Mouse (Mus musculus) hindbrain, embryonic 15.5 days (tissue): Measurements from ENCODE around the gene Arl6ip4. TPM values are rescaled to one million over a fixed set of nuclear protein-coding genes. Genes with fewer than 3 reads are reported as not detected.

ENCODE experiments used
- ATAC-seq: fragments of 200-750 bp; cut with Nextera tagmentation; 2 replicates; pipeline ENCODE4 v1.8.0; 2017; ENCODE audit warnings: low read depth, moderate number of reproducible peaks, moderate TSS enrichment; ENCODE audit not compliant: low FRiP score
- H3K27ac ChIP-seq: fragments of 300-500 bp; sonication (generic); replicated peaks from 2 replicates; pipeline ENCODE4 v1.5.1; 2015; ENCODE audit warnings: mild to moderate bottlenecking, inconsistent platforms
- H3K27me3 ChIP-seq: fragments of 300-500 bp; sonication (generic); 2 replicates; pipeline ENCODE4 v1.6.1; 2015; ENCODE audit warnings: control low read depth, inconsistent platforms
- H3K36me3 ChIP-seq: fragments of 300-500 bp; sonication (generic); 2 replicates; pipeline ENCODE4 v1.6.1; 2015; ENCODE audit warnings: control low read depth, inconsistent platforms
- H3K4me1 ChIP-seq: fragments of 300-500 bp; sonication (generic); replicated peaks from 2 replicates; pipeline ENCODE4 v1.6.1; 2015; ENCODE audit warnings: control low read depth, inconsistent platforms
- H3K4me2 ChIP-seq: fragments of 300-500 bp; sonication (generic); 2 replicates; pipeline ENCODE4 v1.6.1; 2015; ENCODE audit warnings: moderate library complexity, mild to moderate bottlenecking, inconsistent platforms
- H3K4me3 ChIP-seq: fragments of 300-500 bp; sonication (generic); 2 replicates; pipeline ENCODE4 v1.5.1; 2015; ENCODE audit warnings: mild to moderate bottlenecking, inconsistent platforms
- H3K9ac ChIP-seq: fragments of 300-500 bp; sonication (generic); 2 replicates; pipeline ENCODE4 v1.6.1; 2015; ENCODE audit warnings: inconsistent platforms
- H3K9me3 ChIP-seq: fragments of 300-500 bp; sonication (generic); 2 replicates; pipeline ENCODE4 v1.6.1; 2016; ENCODE audit warnings: control low read depth, inconsistent platforms
- WGBS: fragments of 180-500 bp; shearing (Covaris S2); methylation state at CpG from one replicate; pipeline ENCODE4 v1.1.7; 2015; 5-methylcytosine and 5-hydroxymethylcytosine counted together
- polyA plus RNA-seq: library from polyadenylated mRNA; unstranded; fragments of >200 nt; fragmentation: Nextera tagmentation; extraction: Ambion mirVana; gene quantifications from 2 replicates; pipeline ENCODE4 v1.2.1, GENCODE M21; 2015

The Arl6ip4 gene
- polyA plus RNA-seq, 1 experiment from 2014 or later = 81.6 TPM

- Histone ChIP-seq H3K36me3 (no peaks in the 10 kb centered on the region), H3K27me3 (no peaks in the 10 kb centered on the region), H3K9ac (no peak overlapping the region), H3K9me3 (no peaks in the 10 kb centered on the region), H3K4me2 (no peak overlapping the region), H3K27ac (no peak overlapping the region), H3K4me3 (no peak overlapping the region), H3K4me1 (peaks cover 54% of the 10 kb centered on the region)
- ATAC-seq = 0 out of 2 replicates have a peak, but pooled peaks have one; percentile 31
- WGBS = 31% methylated on average over 5 of the region's 5 CpGs
Measured at GRCm38 (mm10) chr5:124162577-124162976, 46.7 kb downstream of the Arl6ip4 start.

- H3K4me1 ChIP-seq = peaks cover 63% of the 10 kb centered on the region
Measured at GRCm38 (mm10) chr5:124163445-124163844, 47.6 kb downstream of the Arl6ip4 start.

GRCm38 (mm10) chr5:124165622-124166570 lies 50.0 kb downstream of the Arl6ip4 start:
- peaks cover 71% of the 10 kb centered on the region for H3K4me1 ChIP-seq

More at GRCm38 (mm10) chr5:124163445-124163844, 47.6 kb downstream of the Arl6ip4 start:
- H3K27ac ChIP-seq = no peak overlapping the region
- no peaks in the 10 kb centered on the region for H3K27me3 ChIP-seq
- no peaks in the 10 kb centered on the region for H3K9me3 ChIP-seq
- no peaks in the 10 kb centered on the region for H3K36me3 ChIP-seq
- no peak overlapping the region for H3K9ac ChIP-seq
- ATAC-seq = no peak
- H3K4me3 ChIP-seq = no peak overlapping the region
- WGBS = 78% methylated on average over 11 of the region's 11 CpGs
- H3K4me2 ChIP-seq = no peak overlapping the region

GRCm38 (mm10) chr5:124166741-124167140 lies 50.9 kb downstream of the Arl6ip4 start:
- Histone ChIP-seq H3K9me3 (no peaks in the 10 kb centered on the region), H3K4me1 (peaks cover 73% of the 10 kb centered on the region), H3K27ac (peak overlapping the region; percentile 41)

More at GRCm38 (mm10) chr5:124165622-124166570, 50.0 kb downstream of the Arl6ip4 start:
- H3K27ac ChIP-seq = peak overlapping the region; percentile 41
- no peak overlapping the region for H3K4me2 ChIP-seq
- H3K4me3 ChIP-seq = no peak overlapping the region
- H3K27me3 ChIP-seq = no peaks in the 10 kb centered on the region
- 33% methylated on average over 15 of the region's 15 CpGs for WGBS
- H3K9ac ChIP-seq = no peak overlapping the region
- H3K9me3 ChIP-seq = no peaks in the 10 kb centered on the region
- ATAC-seq = peak; percentile 61; the same call in 1 of the 2 replicates
- H3K36me3 ChIP-seq = no peaks in the 10 kb centered on the region

GRCm38 (mm10) chr5:124167621-124168020 lies 51.7 kb downstream of the Arl6ip4 start:
- WGBS = 58% methylated on average over 10 of the region's 10 CpGs
- no peak overlapping the region for H3K27ac ChIP-seq
- peaks cover 66% of the 10 kb centered on the region for H3K4me1 ChIP-seq

More at GRCm38 (mm10) chr5:124166741-124167140, 50.9 kb downstream of the Arl6ip4 start:
- ATAC-seq = no peak
- H3K9ac ChIP-seq = no peak overlapping the region
- H3K36me3 ChIP-seq = no peaks in the 10 kb centered on the region
- H3K4me2 ChIP-seq = no peak overlapping the region
- no peaks in the 10 kb centered on the region for H3K27me3 ChIP-seq
- no peak overlapping the region for H3K4me3 ChIP-seq

More at GRCm38 (mm10) chr5:124167621-124168020, 51.7 kb downstream of the Arl6ip4 start:
- Histone ChIP-seq H3K4me3 (no peak overlapping the region), H3K27me3 (no peaks in the 10 kb centered on the region), H3K36me3 (no peaks in the 10 kb centered on the region), H3K9ac (no peak overlapping the region), H3K4me2 (no peak overlapping the region), H3K9me3 (no peaks in the 10 kb centered on the region)
- no peak for ATAC-seq

Other genes starting within 250 kb of the Arl6ip4 start
- 0.88 and 0.99 TPM in 2 replicates for gene Hcar1, start 236.1 kb upstream of the Arl6ip4 start, polyA plus RNA-seq
- gene Denr, start 208.9 kb upstream of the Arl6ip4 start, polyA plus RNA-seq = 118 and 125 TPM in 2 replicates
- gene Gm43518, start 188.7 kb upstream of the Arl6ip4 start, polyA plus RNA-seq = 3.8 and 4.2 TPM in 2 replicates
- 3.7 and 4.6 TPM in 2 replicates for gene Ccdc62, start 185.4 kb upstream of the Arl6ip4 start, polyA plus RNA-seq
- 33.9 and 34.2 TPM in 2 replicates for gene Hip1r, start 142.5 kb upstream of the Arl6ip4 start, polyA plus RNA-seq
- 75.5 and 82.4 TPM in 2 replicates for gene Vps37b, start 83.8 kb upstream of the Arl6ip4 start, polyA plus RNA-seq
- 21.5 and 23.5 TPM in 2 replicates for gene Abcb9, start 20.3 kb upstream of the Arl6ip4 start, polyA plus RNA-seq
- 36.9 and 37.5 TPM in 2 replicates for gene Ogfod2, start 3.8 kb upstream of the Arl6ip4 start, polyA plus RNA-seq
- 10.8 and 11.5 TPM in 2 replicates for gene Pitpnm2, start 133.7 kb downstream of the Arl6ip4 start, polyA plus RNA-seq
- gene Mphosph9, start 211.9 kb downstream of the Arl6ip4 start, polyA plus RNA-seq = 10.8 and 11.4 TPM in 2 replicates
- 15.4 and 16.2 TPM in 2 replicates for gene 2810006K23Rik, start 212.0 kb downstream of the Arl6ip4 start, polyA plus RNA-seq
- 144 and 145 TPM in 2 replicates for gene Cdk2ap1, start 247.0 kb downstream of the Arl6ip4 start, polyA plus RNA-seq